Mouse (Mus musculus) kidney, adult 11 months (tissue): ENCODE data around the gene Rnf7.
A peak's percentile ranks its signal among the peaks of the same experiment; 100 is the strongest.

ENCODE experiments used
- DNase-seq: peaks from one replicate; pipeline ENCODE4 v3.0.0; 2022

Gene Rnf7

GRCm38 (mm10) chr9:96469556-96470265 is 8.8 kb downstream of the Rnf7 start:
- DNase-seq, result no peak

GRCm38 (mm10) chr9:96463708-96464107 is 14.8 kb downstream of the Rnf7 start:
- DNase-seq, result no peak

GRCm38 (mm10) chr9:96461607-96462006 is 16.9 kb downstream of the Rnf7 start:
- DNase-seq, result no peak

- DNase-seq, result no peak
Observed at GRCm38 (mm10) chr9:96460117-96460865, 18.2 kb downstream of the Rnf7 start.

- no peak for DNase-seq
Observed at GRCm38 (mm10) chr9:96455618-96456017, 22.9 kb downstream of the Rnf7 start.

GRCm38 (mm10) chr9:96452956-96453355 is 25.5 kb downstream of the Rnf7 start:
- no peak for DNase-seq

- no peak for DNase-seq
Observed at GRCm38 (mm10) chr9:96450900-96451720, 27.4 kb downstream of the Rnf7 start.

GRCm38 (mm10) chr9:96449514-96449913 is 29.0 kb downstream of the Rnf7 start:
- DNase-seq, result no peak

- DNase-seq, result no peak
Observed at GRCm38 (mm10) chr9:96445351-96445750, 33.1 kb downstream of the Rnf7 start.

- no peak for DNase-seq
Observed at GRCm38 (mm10) chr9:96442081-96442480, 36.4 kb downstream of the Rnf7 start.

- no peak for DNase-seq
Observed at GRCm38 (mm10) chr9:96438334-96438871, 40.1 kb downstream of the Rnf7 start.

GRCm38 (mm10) chr9:96437805-96438333 is 40.6 kb downstream of the Rnf7 start:
- peak; percentile 70 for DNase-seq

- peak; percentile 22 for DNase-seq
Observed at GRCm38 (mm10) chr9:96436901-96437804, 41.3 kb downstream of the Rnf7 start.

- no peak for DNase-seq
Observed at GRCm38 (mm10) chr9:96432575-96432974, 45.9 kb downstream of the Rnf7 start.

- no peak for DNase-seq
Observed at GRCm38 (mm10) chr9:96431081-96431480, 47.4 kb downstream of the Rnf7 start.

GRCm38 (mm10) chr9:96428336-96429046 is 50.0 kb downstream of the Rnf7 start:
- peak; percentile 36 for DNase-seq

- peak; percentile 78 for DNase-seq
Observed at GRCm38 (mm10) chr9:96424027-96424426, 54.4 kb downstream of the Rnf7 start.
